In genomic region chr12:100426212-100426611, GRCm38 (mm10) we compare ENCODE assay signal across 18 mouse cellular contexts.
DNase-seq lines count a peak whose midpoint lies in the region; ATAC-seq and TF ChIP-seq lines count a peak whose summit lies in the region.
"Had no signal": no experiment of that assay in that cellular context is flagged by ENCODE, and none has a peak within 500 bp of the region (broad histone marks: within the 10 kb centered on the region; RNA-seq: fewer than 3 reads in every experiment).

No protein-coding gene starts in this region.

- intact Hi-C loops in heart, postnatal 36 days (cut with DNase I): no loop called here

- H3K36me3 ChIP-seq in lung, embryonic 14.5 days (ENCODE audit: insufficient read depth): no peaks in the 10 kb centered on the region
- H3K36me3 ChIP-seq in megakaryocyte, embryonic 14.5 days (replicated peaks; ENCODE audit: low read length): peaks cover 76% of the 10 kb centered on the region
- H3K36me3 ChIP-seq: liver, embryonic 13.5 days had no signal

- 48% methylated on average over 4 of the region's 4 CpGs for WGBS in lung, embryonic 14.5 days

- no peak overlapping the region for H3K27ac ChIP-seq in lung, embryonic 14.5 days (ENCODE audit: low read depth)
- 0 out of 2 replicates have a peak overlapping the region, but pooled peaks have one; percentile 4 for H3K27ac ChIP-seq in cortical plate, adult 2 months (ENCODE audit: insufficient read depth, low read length)
- H3K27ac ChIP-seq: forebrain, embryonic 10.5 days; heart, adult 2 months; liver, embryonic 13.5 days; stomach, postnatal 0 days had no signal

- H3K27me3 ChIP-seq in lung, embryonic 14.5 days (ENCODE audit: insufficient read depth, low read length): no peaks in the 10 kb centered on the region
- no peaks in the 10 kb centered on the region for H3K27me3 ChIP-seq in megakaryocyte, embryonic 14.5 days (replicated peaks)
- H3K27me3 ChIP-seq: liver, embryonic 13.5 days had no signal

- H3K4me2 ChIP-seq in lung, embryonic 14.5 days: no peak overlapping the region
- H3K4me2 ChIP-seq: liver, embryonic 13.5 days; midbrain, embryonic 11.5 days had no signal

- DNase-seq in heart, adult 8-10 months (ENCODE audit: low spot score): peak; percentile 40
- DNase-seq in heart, postnatal 36 days: no peak
- peak; percentile 8 for DNase-seq in lung, embryonic 14.5 days
- no peak for DNase-seq in lung, postnatal 14 days
- DNase-seq in ovary, postnatal 10 days (ENCODE audit: low spot score): no peak
- DNase-seq: cerebellum, postnatal 14 days; heart, postnatal 4 days; kidney, adult 18-20 months; liver, embryonic 13.5 days; spleen, adult 18-20 months had no signal

- no peak overlapping the region for H3K9ac ChIP-seq in lung, embryonic 14.5 days
- H3K9ac ChIP-seq: liver, embryonic 13.5 days had no signal

- H3K4me3 ChIP-seq in lung, embryonic 14.5 days (ENCODE audit: low read depth, low read length): no peak overlapping the region
- no peak overlapping the region for H3K4me3 ChIP-seq in cortical plate, adult 2 months (ENCODE audit: insufficient read depth, low read length)
- H3K4me3 ChIP-seq in megakaryocyte, embryonic 14.5 days (replicated peaks): peak overlapping the region; percentile 60
- H3K4me3 ChIP-seq: forebrain, embryonic 10.5 days; heart, adult 2 months; liver, embryonic 13.5 days had no signal

- TF ChIP-seq POLR2A in cortical plate, adult 2 months (IDR thresholded peaks at IDR 0.05; ENCODE audit: extremely low read depth, insufficient read depth, low read length): no peak

- TF ChIP-seq CTCF in lung, embryonic 14.5 days (IDR thresholded peaks at IDR 0.05; ENCODE audit: low read depth): no peak
- no peak for TF ChIP-seq CTCF in cortical plate, adult 2 months (IDR thresholded peaks at IDR 0.05; ENCODE audit: extremely low read depth, insufficient read depth, low read length)

- H3K4me1 ChIP-seq in lung, embryonic 14.5 days (ENCODE audit: insufficient read depth): no peaks in the 10 kb centered on the region
- peaks cover 20% of the 10 kb centered on the region for H3K4me1 ChIP-seq in cortical plate, adult 2 months (ENCODE audit: control insufficient read depth, insufficient read depth, low read length)
- peaks cover 73% of the 10 kb centered on the region for H3K4me1 ChIP-seq in megakaryocyte, embryonic 14.5 days
- H3K4me1 ChIP-seq: liver, embryonic 13.5 days had no signal

- no peak for ATAC-seq in lung, embryonic 14.5 days (ENCODE audit: insufficient read depth)
- ATAC-seq in cerebellum, adult (ENCODE audit: insufficient number of reproducible peaks, low FRiP score, low TSS enrichment): no peak
- ATAC-seq: CD4-positive, CD25-positive, alpha-beta regulatory T cell, adult 4 months had no signal

- no peaks in the 10 kb centered on the region for H3K9me3 ChIP-seq in lung, embryonic 14.5 days (ENCODE audit: low read depth, low read length)
- H3K9me3 ChIP-seq in megakaryocyte, embryonic 14.5 days: no peaks in the 10 kb centered on the region
- H3K9me3 ChIP-seq: forebrain, embryonic 10.5 days; liver, embryonic 13.5 days had no signal

Comparison
In these comparisons a context has a peak if more than half of its experiments do, and no peak if none do; other contexts are left out.
1. DNase-seq: peak in heart, adult 8-10 months (single experiment) and lung, embryonic 14.5 days (single experiment); none in heart, postnatal 36 days (0 of 2), lung, postnatal 14 days (single experiment) and ovary, postnatal 10 days (single experiment).